Mouse (Mus musculus): Measurements from ENCODE around the gene Msmp. TPM values are rescaled to one million over a fixed set of nuclear protein-coding genes. Genes with fewer than 3 reads are reported as not detected.
"Not testable (repeated sequence)": the region's sequence is repeated elsewhere in the genome, so short reads cannot be mapped to it uniquely, and the experiment has no call there.

The Msmp gene
- polyA plus RNA-seq, 1 experiment, result 0.24 TPM

DNA sequence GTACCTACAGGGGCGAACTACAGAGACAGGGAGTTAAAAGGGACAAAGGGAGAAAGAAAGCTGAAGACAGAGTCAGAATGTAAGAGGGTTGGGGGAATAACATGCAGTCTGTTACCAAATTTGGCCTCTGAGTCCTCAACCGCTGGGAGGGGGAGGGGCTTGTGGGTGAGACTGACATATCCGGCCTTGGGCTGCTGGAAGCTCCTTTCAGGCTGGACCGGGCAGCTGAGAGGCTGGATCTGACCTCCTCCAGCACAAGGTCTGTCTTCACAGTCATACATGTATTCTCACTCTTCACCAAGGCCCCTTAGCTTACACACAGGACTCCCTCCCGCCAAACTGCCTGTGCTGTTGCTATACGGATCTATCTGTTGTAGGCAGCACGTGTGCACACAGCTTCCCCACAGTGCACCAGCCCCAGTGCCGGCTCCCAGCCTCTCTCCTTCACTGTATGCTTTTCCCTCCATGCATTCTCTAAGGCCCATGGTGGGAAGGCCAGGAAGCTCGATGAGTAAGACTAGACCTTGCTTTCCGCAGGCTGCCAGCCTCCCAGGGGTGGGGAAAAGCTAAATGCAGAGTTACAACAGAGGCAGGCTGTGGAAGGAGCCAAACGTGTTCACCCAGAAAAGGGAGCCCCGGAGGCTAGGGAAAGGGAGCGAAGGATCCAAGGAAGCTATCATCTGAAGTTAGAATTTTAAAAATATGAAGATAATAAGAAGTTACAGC, 25.5 kb downstream of the Msmp start:
- H3K4me3 ChIP-seq (replicated peaks; ENCODE audit: extremely low read depth, low read depth, low read length), result peak overlapping the region; percentile 47
- peak; percentile 78; the same call in 1 of the 2 replicates for TF ChIP-seq POLR2A (IDR thresholded peaks at IDR 0.05; ENCODE audit: borderline replicate concordance, extremely low read depth, low read depth, low read length)
- no peak for TF ChIP-seq CTCF (IDR thresholded peaks at IDR 0.05; ENCODE audit: insufficient read depth, low read length)
- WGBS, result 10% methylated on average over 13 of the region's 13 CpGs
- peaks cover 26% of the 10 kb centered on the region for H3K4me1 ChIP-seq (ENCODE audit: control insufficient read depth, insufficient read depth, low read length)
- no peak for DNase-seq

DNA sequence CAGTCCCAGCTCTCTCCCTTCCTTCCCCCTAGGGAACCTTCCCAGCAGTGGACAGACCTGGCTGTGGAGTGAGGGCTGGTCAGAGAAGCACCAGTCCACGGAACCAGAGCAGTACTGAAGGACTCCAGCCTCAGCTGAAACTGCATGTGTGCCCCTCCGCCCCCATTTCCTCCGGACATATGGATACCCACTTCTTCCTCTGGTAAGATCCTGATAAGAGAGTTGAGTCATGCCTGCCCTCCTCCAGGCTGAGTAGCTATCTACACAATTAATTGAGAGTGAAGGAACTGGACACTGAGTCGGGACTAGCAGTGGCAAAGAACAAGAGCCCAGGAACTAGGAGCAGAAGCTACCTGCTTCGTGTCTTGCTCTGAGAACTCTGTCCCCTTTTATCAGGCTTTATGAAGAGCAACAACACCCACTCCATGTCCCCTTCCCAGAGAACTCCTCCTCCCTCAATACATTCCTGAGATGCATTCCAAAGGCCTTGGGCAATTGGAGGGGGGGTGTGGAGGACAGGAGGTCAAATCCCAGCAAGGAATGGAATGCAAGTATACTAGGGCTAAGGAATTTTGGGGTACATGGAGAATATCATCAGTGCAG, 26.2 kb downstream of the Msmp start:
- peak; percentile 56 for DNase-seq
- H3K4me1 ChIP-seq (ENCODE audit: control insufficient read depth, insufficient read depth, low read length), result peaks cover 19% of the 10 kb centered on the region
- 4% methylated on average over 5 of the region's 5 CpGs for WGBS
- peak overlapping the region; percentile 23 for H3K4me3 ChIP-seq (replicated peaks; ENCODE audit: extremely low read depth, low read depth, low read length)
- TF ChIP-seq POLR2A (IDR thresholded peaks at IDR 0.05; ENCODE audit: borderline replicate concordance, extremely low read depth, low read depth, low read length) (no peak), CTCF (IDR thresholded peaks at IDR 0.05; ENCODE audit: insufficient read depth, low read length) (no peak)

- DNase-seq, result no peak
- H3K4me3 ChIP-seq (replicated peaks; ENCODE audit: extremely low read depth, low read depth, low read length), result no peak overlapping the region
- H3K4me1 ChIP-seq (ENCODE audit: control insufficient read depth, insufficient read depth, low read length), result peaks cover 18% of the 10 kb centered on the region
- TF ChIP-seq CTCF (IDR thresholded peaks at IDR 0.05; ENCODE audit: insufficient read depth, low read length) (no peak), POLR2A (IDR thresholded peaks at IDR 0.05; ENCODE audit: borderline replicate concordance, extremely low read depth, low read depth, low read length) (no peak)
- WGBS, result 91% methylated on average over 7 of the region's 7 CpGs
Observed at GRCm38 (mm10) chr4:43555926-43556325, 28.4 kb downstream of the Msmp start.

DNA sequence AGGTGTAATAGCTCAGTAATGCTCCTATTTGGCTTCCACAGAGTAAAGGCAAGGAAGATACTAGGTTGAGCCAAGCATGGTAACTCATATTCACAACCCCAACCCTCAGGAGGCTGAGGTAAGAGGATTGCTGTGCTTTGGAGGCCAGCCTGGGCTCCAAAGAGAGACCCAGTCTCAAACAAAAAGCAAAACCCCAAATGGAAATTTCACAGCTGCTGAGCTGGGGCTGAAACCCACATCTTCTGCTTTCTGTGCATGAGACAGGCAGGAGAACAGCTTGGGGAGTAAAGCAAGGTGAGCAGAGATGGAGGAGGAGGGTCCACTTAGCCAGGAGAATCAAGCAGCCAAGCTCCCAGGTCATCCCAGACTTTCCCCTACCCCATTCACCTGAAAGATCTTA, 30.4 kb downstream of the Msmp start:
- no peak for TF ChIP-seq POLR2A (IDR thresholded peaks at IDR 0.05; ENCODE audit: borderline replicate concordance, extremely low read depth, low read depth, low read length)
- no peak for TF ChIP-seq CTCF (IDR thresholded peaks at IDR 0.05; ENCODE audit: insufficient read depth, low read length)
- no peak for DNase-seq
- Histone ChIP-seq H3K4me3 (replicated peaks; ENCODE audit: extremely low read depth, low read depth, low read length) (no peak overlapping the region), H3K4me1 (ENCODE audit: control insufficient read depth, insufficient read depth, low read length) (peaks cover 10% of the 10 kb centered on the region)

- TF ChIP-seq POLR2A (IDR thresholded peaks at IDR 0.05; ENCODE audit: borderline replicate concordance, extremely low read depth, low read depth, low read length) (no peak), CTCF (IDR thresholded peaks at IDR 0.05; ENCODE audit: insufficient read depth, low read length) (no peak)
- WGBS, result 97% methylated on average over 5 of the region's 5 CpGs
- Histone ChIP-seq H3K4me3 (replicated peaks; ENCODE audit: extremely low read depth, low read depth, low read length) (no peak overlapping the region), H3K4me1 (ENCODE audit: control insufficient read depth, insufficient read depth, low read length) (no peaks in the 10 kb centered on the region; the same call in 1 of the 2 replicates)
- DNase-seq, result no peak
Observed at GRCm38 (mm10) chr4:43552437-43552836, 31.9 kb downstream of the Msmp start.

- not testable (repeated sequence) for H3K4me3 ChIP-seq (replicated peaks; ENCODE audit: extremely low read depth, low read depth, low read length); H3K4me1 ChIP-seq (ENCODE audit: control insufficient read depth, insufficient read depth, low read length); DNase-seq
- 65% methylated on average over 6 of the region's 6 CpGs for WGBS
Observed at GRCm38 (mm10) chr4:43551854-43552253, 32.4 kb downstream of the Msmp start.

- TF ChIP-seq CTCF (IDR thresholded peaks at IDR 0.05; ENCODE audit: insufficient read depth, low read length) (no peak), POLR2A (IDR thresholded peaks at IDR 0.05; ENCODE audit: borderline replicate concordance, extremely low read depth, low read depth, low read length) (no peak)
- 92% methylated on average over 12 of the region's 12 CpGs for WGBS
- Histone ChIP-seq H3K4me3 (replicated peaks; ENCODE audit: extremely low read depth, low read depth, low read length) (no peak overlapping the region), H3K4me1 (ENCODE audit: control insufficient read depth, insufficient read depth, low read length) (no peaks in the 10 kb centered on the region)
- DNase-seq, result no peak
Observed at GRCm38 (mm10) chr4:43549055-43549454, 35.2 kb downstream of the Msmp start.

DNA sequence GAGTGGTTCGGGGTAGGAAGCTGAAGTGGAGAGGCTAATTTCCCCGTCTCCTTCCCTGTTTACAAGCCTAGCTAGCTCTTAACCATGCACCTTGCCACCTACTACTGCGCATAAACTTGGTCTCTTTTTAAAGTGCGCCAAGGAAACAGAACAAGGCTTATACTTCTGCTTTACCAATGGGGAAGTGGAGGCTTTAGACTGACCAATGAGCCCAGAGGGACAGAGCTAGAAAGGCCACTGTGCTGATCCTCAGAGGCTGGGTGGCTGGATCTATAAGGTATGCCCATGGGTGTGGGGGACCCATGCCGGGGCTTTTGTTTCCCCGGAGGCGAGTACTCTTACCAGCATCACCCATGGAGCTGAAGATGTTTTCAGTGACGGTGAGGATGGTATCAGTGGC, 37.1 kb downstream of the Msmp start:
- Histone ChIP-seq H3K4me1 (ENCODE audit: control insufficient read depth, insufficient read depth, low read length) (no peaks in the 10 kb centered on the region), H3K4me3 (replicated peaks; ENCODE audit: extremely low read depth, low read depth, low read length) (no peak overlapping the region)
- DNase-seq, result no peak
- TF ChIP-seq POLR2A (IDR thresholded peaks at IDR 0.05; ENCODE audit: borderline replicate concordance, extremely low read depth, low read depth, low read length), result no peak
- no peak for TF ChIP-seq CTCF (IDR thresholded peaks at IDR 0.05; ENCODE audit: insufficient read depth, low read length)
- 90% methylated on average over 8 of the region's 8 CpGs for WGBS

- 86% methylated on average over 12 of the region's 12 CpGs for WGBS
- no peak for DNase-seq
- no peak overlapping the region for H3K4me3 ChIP-seq (replicated peaks; ENCODE audit: extremely low read depth, low read depth, low read length)
- no peaks in the 10 kb centered on the region for H3K4me1 ChIP-seq (ENCODE audit: control insufficient read depth, insufficient read depth, low read length)
- TF ChIP-seq POLR2A (IDR thresholded peaks at IDR 0.05; ENCODE audit: borderline replicate concordance, extremely low read depth, low read depth, low read length), result no peak
- no peak for TF ChIP-seq CTCF (IDR thresholded peaks at IDR 0.05; ENCODE audit: insufficient read depth, low read length)
Observed at GRCm38 (mm10) chr4:43546375-43547047, 37.8 kb downstream of the Msmp start.

DNA sequence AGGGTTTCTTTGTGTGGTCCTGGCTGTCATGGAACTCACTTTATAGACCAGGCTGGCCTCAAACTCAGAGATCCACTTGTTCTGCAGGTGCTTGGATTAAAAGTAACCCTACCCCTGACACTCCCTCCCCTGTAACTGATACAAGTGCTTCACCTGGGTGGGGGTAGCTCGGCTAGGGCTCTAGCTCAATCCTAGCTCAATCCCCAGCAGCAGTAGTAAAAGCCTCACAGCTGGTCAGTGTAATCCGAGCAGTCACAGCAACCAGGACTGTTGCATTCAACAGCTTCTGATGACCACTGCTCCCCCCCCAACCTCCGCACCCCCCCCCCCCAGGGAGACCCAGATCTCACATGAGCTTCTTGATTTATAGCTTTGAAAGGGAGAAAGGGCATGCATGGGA, 42.2 kb downstream of the Msmp start:
- no peaks in the 10 kb centered on the region for H3K4me1 ChIP-seq (ENCODE audit: control insufficient read depth, insufficient read depth, low read length)
- 80% methylated on average over 3 of the region's 3 CpGs for WGBS
- H3K4me3 ChIP-seq (replicated peaks; ENCODE audit: extremely low read depth, low read depth, low read length), result no peak overlapping the region
- no peak for DNase-seq
- TF ChIP-seq CTCF (IDR thresholded peaks at IDR 0.05; ENCODE audit: insufficient read depth, low read length), result no peak
- TF ChIP-seq POLR2A (IDR thresholded peaks at IDR 0.05; ENCODE audit: borderline replicate concordance, extremely low read depth, low read depth, low read length), result no peak

Measured in lung, adult 2 months (tissue).